Mouse (Mus musculus): ENCODE results near the gene Taok3.

The Taok3 gene

GRCm38 (mm10) chr5:117185673-117186072 lies 65.7 kb downstream of the Taok3 start:
- no peak for DNase-seq

GRCm38 (mm10) chr5:117192061-117192460 lies 72.1 kb downstream of the Taok3 start:
- no peak for DNase-seq

GRCm38 (mm10) chr5:117193748-117194147 lies 73.8 kb downstream of the Taok3 start:
- DNase-seq = peak; percentile 23

- DNase-seq = peak; percentile 49
Observed at GRCm38 (mm10) chr5:117194672-117195071, 74.7 kb downstream of the Taok3 start.

GRCm38 (mm10) chr5:117196551-117196950 lies 76.6 kb downstream of the Taok3 start:
- peak; percentile 87 for DNase-seq

- DNase-seq = no peak
Observed at GRCm38 (mm10) chr5:117198390-117198789, 78.5 kb downstream of the Taok3 start.

GRCm38 (mm10) chr5:117207286-117207685 lies 87.4 kb downstream of the Taok3 start:
- DNase-seq = no peak

- DNase-seq = peak; percentile 6
Observed at GRCm38 (mm10) chr5:117214016-117214415, 94.1 kb downstream of the Taok3 start.

GRCm38 (mm10) chr5:117231059-117231458 lies 111.1 kb downstream of the Taok3 start:
- DNase-seq = peak; percentile 65

- DNase-seq = peak; percentile 5
Observed at GRCm38 (mm10) chr5:117236540-117236939, 116.6 kb downstream of the Taok3 start.

GRCm38 (mm10) chr5:117239106-117239505 lies 119.2 kb downstream of the Taok3 start:
- DNase-seq = no peak

GRCm38 (mm10) chr5:117240321-117240731 lies 120.4 kb downstream of the Taok3 start:
- DNase-seq = no peak

- DNase-seq = no peak
Observed at GRCm38 (mm10) chr5:117240761-117241322, 120.9 kb downstream of the Taok3 start.

- DNase-seq = no peak
Observed at GRCm38 (mm10) chr5:117241935-117242531, 122.1 kb downstream of the Taok3 start.

- DNase-seq = no peak
Observed at GRCm38 (mm10) chr5:117242671-117243478, 122.9 kb downstream of the Taok3 start.

GRCm38 (mm10) chr5:117245170-117245569 lies 125.2 kb downstream of the Taok3 start:
- no peak for DNase-seq

GRCm38 (mm10) chr5:117248351-117248750 lies 128.4 kb downstream of the Taok3 start:
- DNase-seq = no peak

- DNase-seq = no peak
Observed at GRCm38 (mm10) chr5:117250796-117251195, 130.9 kb downstream of the Taok3 start.

- DNase-seq = no peak
Observed at GRCm38 (mm10) chr5:117251763-117252162, 131.8 kb downstream of the Taok3 start.

- DNase-seq = no peak
Observed at GRCm38 (mm10) chr5:117258276-117258675, 138.3 kb downstream of the Taok3 start.

GRCm38 (mm10) chr5:117263566-117263965 lies 143.6 kb downstream of the Taok3 start:
- DNase-seq = no peak

- DNase-seq = no peak
Observed at GRCm38 (mm10) chr5:117264701-117265100, 144.8 kb downstream of the Taok3 start.

GRCm38 (mm10) chr5:117267913-117268312 lies 148.0 kb downstream of the Taok3 start:
- no peak for DNase-seq

GRCm38 (mm10) chr5:117268749-117269148 lies 148.8 kb downstream of the Taok3 start:
- no peak for DNase-seq

All from lung, postnatal 36 days (tissue).